Mouse (Mus musculus): ENCODE results near the gene Ctsw. TPM values are rescaled to one million over a fixed set of nuclear protein-coding genes. Genes with fewer than 3 reads are reported as not detected.

Ctsw gene
- polyA plus RNA-seq, 1 experiment from 2014 or later: 6.5 TPM

DNA sequence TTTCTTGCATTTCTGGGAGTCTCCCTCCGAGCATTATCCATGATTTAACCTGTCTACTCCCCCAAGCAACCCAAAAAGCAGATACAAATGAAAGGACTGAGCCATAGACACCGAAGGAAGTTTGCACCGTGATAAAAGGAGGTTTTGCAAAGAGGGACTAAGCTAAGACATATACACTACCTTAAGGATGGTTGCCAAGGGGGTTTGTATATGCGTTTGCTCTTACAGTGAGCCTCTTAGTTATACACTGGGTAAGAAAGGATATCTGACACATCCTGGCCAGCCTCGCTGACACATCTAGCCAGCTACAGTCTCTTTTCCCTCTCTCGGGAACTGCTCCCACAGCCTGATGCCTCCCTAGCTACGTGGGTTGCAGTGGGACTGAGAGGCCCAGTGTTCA, 34.4 kb downstream of the Ctsw start:
- WGBS: 71% methylated on average over 7 of the region's 7 CpGs
- Histone ChIP-seq H3K9ac (0 out of 2 replicates have a peak overlapping the region, but pooled peaks have one; percentile 10), H3K27me3 (replicated peaks) (no peaks in the 10 kb centered on the region)

DNA sequence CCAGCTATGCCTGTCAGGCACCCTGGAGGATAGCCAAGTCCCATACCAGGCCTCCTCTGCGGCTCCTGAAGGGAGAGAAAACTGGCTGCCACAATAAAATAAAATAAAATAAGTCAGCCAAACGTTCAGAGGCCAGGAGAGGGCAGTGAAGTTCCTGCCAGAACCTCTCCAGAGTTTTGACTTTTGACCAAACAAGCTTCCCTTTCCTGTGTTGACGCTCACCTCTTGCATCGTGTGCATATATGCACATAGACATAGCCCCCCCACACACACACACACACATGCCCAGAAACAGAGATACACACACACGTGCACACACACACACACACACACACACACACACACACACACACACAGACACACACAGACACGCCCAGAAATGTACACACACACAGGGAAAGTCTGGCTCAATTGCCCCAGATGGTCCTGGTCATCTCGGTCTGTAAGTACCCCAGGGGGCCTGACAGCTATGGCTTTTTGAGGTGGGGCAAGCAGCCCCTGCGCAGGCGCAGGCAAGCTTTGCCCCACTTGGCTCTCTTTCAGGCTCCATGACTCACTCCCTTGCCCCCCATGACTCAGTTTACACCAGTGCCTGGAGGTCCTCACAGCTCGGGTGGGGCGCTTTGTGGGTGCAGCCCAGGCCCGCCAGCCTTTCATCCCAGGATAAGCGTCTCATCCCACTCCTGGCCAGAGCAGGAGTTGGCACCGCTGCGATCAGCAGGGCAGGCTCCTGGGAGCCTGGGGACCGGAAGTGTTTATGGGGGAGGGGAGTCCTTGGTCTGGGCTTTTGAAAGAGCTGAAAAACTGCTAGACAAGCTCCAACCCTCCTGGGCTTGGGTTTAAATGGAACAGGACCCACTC, 35.1 kb downstream of the Ctsw start:
- no peaks in the 10 kb centered on the region for H3K27me3 ChIP-seq (replicated peaks)
- H3K9ac ChIP-seq: peak overlapping the region; percentile 10; the same call in 1 of the 2 replicates
- WGBS: 13% methylated on average over 16 of the region's 16 CpGs
- H3K36me3 ChIP-seq (replicated peaks): no peaks in the 10 kb centered on the region
- H3K27ac ChIP-seq: no peak overlapping the region; the same call in 1 of the 2 replicates
- peaks cover 12% of the 10 kb centered on the region for H3K4me1 ChIP-seq
- H3K4me2 ChIP-seq: peak overlapping the region; percentile 46
- ATAC-seq (replicated peaks): no peak
- H3K4me3 ChIP-seq: peak overlapping the region; percentile 13; the same call in 1 of the 2 replicates
- no peaks in the 10 kb centered on the region for H3K9me3 ChIP-seq

More for the DNA sequence above, 34.4 kb downstream of the Ctsw start:
- Histone ChIP-seq H3K4me3 (no peak overlapping the region), H3K4me1 (peaks cover 12% of the 10 kb centered on the region), H3K9me3 (no peaks in the 10 kb centered on the region), H3K4me2 (peak overlapping the region; percentile 46; the same call in 1 of the 2 replicates), H3K36me3 (replicated peaks) (no peaks in the 10 kb centered on the region), H3K27ac (no peak overlapping the region)
- ATAC-seq (replicated peaks): no peak

DNA sequence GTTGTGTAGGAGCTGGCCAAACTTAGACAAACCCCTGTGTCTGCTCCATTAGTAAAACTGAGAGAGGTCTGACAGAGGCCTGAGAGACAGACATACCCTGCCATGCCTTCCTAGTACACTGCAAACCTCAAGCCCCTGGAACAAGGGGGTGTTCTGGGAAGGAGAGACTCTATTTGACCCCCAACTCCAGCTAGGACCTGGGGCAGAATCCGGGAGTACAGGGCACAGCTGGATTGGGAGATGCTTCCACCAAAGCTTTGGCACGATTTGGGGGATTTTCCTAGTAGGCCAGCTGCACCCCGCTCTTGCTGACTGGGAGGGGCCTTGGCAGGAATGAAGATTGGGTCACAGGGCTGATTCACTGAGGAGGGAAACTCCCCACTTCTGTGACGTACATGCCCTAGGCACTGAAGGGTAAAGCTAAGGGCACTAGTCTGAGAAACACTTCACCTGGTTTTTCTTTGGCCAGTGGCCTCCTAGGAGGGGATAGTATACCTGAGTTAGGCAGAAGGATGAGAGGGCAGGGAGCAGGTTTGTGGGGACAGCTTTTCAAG, 36.3 kb downstream of the Ctsw start:
- Histone ChIP-seq H3K4me2 (no peak overlapping the region), H3K9ac (no peak overlapping the region), H3K27me3 (replicated peaks) (no peaks in the 10 kb centered on the region), H3K4me1 (peaks cover 16% of the 10 kb centered on the region), H3K9me3 (no peaks in the 10 kb centered on the region), H3K4me3 (no peak overlapping the region), H3K27ac (no peak overlapping the region), H3K36me3 (replicated peaks) (peaks cover 1% of the 10 kb centered on the region; the same call in 1 of the 2 replicates)
- no peak for ATAC-seq (replicated peaks)
- 79% methylated on average over 4 of the region's 4 CpGs for WGBS

DNA sequence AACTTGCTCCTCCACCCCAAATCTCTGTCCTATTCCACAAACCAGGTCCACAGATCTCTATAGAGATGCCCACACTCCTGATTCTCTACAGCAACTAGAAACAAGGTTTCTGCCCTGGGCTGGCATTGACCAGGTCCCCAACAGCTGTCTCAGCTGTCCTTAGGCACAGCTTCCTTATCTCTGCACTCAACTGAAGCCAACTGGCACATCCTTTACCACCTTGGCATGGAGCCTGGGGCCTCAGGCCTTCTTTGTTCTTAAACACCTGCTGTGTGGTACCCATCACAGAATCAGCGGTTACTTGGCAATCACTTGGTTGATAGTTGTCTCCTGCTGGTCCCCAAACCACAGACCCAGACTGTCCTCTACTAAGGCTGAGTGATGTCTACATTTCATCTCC, 37.9 kb downstream of the Ctsw start:
- Histone ChIP-seq H3K9me3 (no peaks in the 10 kb centered on the region), H3K27ac (no peak overlapping the region), H3K27me3 (replicated peaks) (no peaks in the 10 kb centered on the region), H3K4me1 (peaks cover 30% of the 10 kb centered on the region), H3K36me3 (replicated peaks) (peaks cover 10% of the 10 kb centered on the region; the same call in 1 of the 2 replicates), H3K4me2 (no peak overlapping the region), H3K9ac (no peak overlapping the region), H3K4me3 (no peak overlapping the region)
- WGBS: 84% methylated on average over 1 of the region's 1 CpGs
- no peak for ATAC-seq (replicated peaks)

DNA sequence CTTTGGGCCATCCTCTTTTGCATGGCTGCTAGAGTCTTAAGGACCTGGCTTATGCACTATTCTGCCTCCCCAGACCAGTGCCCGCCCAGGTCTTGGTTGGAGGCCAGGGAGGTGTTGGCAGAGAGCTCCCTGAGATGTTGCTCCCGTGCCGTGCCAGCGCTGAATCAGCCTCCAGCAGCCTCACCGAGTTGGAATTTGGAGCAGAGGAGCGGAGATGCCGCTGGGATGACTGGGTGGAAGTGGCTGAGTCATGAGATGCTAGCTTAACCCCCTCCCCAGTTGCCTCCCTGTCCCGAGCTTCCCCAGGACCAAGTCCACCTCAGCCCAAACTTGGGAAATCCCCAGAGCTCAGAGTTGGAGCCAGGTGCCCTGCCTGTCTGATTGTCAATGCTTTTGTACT, 38.5 kb downstream of the Ctsw start:
- Histone ChIP-seq H3K9ac (no peak overlapping the region), H3K4me1 (peaks cover 30% of the 10 kb centered on the region), H3K4me2 (no peak overlapping the region), H3K27me3 (replicated peaks) (no peaks in the 10 kb centered on the region), H3K36me3 (replicated peaks) (peaks cover 10% of the 10 kb centered on the region; the same call in 1 of the 2 replicates), H3K9me3 (no peaks in the 10 kb centered on the region), H3K4me3 (no peak overlapping the region), H3K27ac (no peak overlapping the region)
- ATAC-seq (replicated peaks): no peak
- 76% methylated on average over 8 of the region's 8 CpGs for WGBS

DNA sequence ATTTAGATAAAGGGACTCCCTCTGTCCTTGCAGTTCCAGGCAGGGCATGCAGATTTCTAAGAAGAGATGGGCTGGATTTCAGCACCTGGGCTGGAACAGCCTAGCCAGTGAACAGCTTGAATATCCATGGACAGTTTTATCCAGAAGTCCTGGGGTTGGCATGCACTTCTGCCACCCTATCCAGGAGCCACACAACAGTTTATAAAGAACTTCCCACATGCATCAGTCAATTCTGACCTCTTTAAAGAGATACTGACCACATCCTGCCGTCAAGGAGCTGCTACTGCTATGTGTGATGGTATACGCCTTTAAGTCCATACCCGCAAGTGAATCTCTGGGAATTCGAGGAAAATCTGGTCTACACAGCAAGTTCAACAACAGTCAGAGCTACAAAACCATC, 39.1 kb downstream of the Ctsw start:
- Histone ChIP-seq H3K4me3 (no peak overlapping the region), H3K27ac (no peak overlapping the region), H3K27me3 (replicated peaks) (no peaks in the 10 kb centered on the region), H3K4me1 (peaks cover 30% of the 10 kb centered on the region), H3K9me3 (no peaks in the 10 kb centered on the region), H3K36me3 (replicated peaks) (peaks cover 10% of the 10 kb centered on the region; the same call in 1 of the 2 replicates), H3K9ac (no peak overlapping the region), H3K4me2 (no peak overlapping the region)
- ATAC-seq (replicated peaks): no peak
- 88% methylated on average over 4 of the region's 4 CpGs for whole genome bisulfite sequencing

DNA sequence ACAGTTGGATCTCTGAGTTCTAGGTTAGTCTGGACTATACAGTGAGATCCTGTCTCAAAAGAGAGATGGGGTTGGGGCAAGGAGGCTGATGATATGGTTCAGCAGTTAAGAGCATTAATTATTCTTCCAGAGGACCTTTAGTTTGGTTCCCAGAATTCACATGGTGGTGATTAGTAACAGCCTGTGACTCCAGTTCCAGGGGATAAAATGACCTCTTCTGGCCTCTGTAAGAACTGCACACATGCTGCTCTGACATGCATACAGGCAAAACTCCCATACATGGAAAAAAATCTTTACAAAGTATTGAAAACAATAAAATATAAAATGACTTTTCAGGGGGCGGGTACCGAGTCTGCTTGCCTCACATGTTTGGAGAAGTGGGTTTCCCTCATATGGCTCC, 40.2 kb downstream of the Ctsw start:
- Histone ChIP-seq H3K4me2 (no peak overlapping the region), H3K27me3 (replicated peaks) (no peaks in the 10 kb centered on the region), H3K9ac (no peak overlapping the region), H3K27ac (no peak overlapping the region), H3K4me1 (peaks cover 30% of the 10 kb centered on the region), H3K36me3 (replicated peaks) (peaks cover 10% of the 10 kb centered on the region; the same call in 1 of the 2 replicates), H3K9me3 (no peaks in the 10 kb centered on the region), H3K4me3 (no peak overlapping the region)
- WGBS: 94% methylated on average over 2 of the region's 2 CpGs
- ATAC-seq (replicated peaks): no peak

DNA sequence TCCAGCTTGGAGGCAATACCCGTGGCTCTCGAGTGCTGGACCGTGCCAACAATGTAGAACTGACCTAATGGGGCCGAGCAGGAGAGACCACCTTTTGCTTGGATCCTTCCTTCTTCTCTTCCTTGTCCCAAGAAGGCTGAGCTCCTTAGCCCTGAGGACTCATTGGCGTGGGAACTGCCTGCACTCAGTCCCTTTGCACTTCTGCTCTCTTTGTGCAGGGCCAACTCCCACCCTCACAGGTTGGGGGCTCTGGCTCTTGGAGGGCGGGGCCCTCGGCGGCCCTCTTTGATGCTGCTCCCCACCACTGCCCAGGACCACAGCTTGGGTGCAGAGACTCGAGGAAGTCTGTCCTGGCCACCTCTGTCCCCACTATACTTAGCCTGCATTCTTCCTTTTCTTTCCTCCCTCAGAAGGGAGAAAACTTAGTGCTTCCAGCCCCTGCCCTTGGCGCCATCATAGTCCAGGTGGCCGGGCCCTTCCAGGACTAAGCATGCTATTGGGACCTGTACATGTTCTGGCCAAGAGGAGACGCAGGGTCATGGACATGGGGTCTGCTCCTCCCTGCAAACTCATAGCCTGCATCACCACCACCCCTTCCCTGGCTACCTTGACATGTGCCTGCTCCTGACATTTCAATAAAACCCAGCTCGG, 41.5 kb downstream of the Ctsw start:
- ATAC-seq (replicated peaks): no peak
- Histone ChIP-seq H3K4me2 (peak overlapping the region; percentile 84; the same call in 1 of the 2 replicates), H3K4me3 (peak overlapping the region; percentile 64; the same call in 1 of the 2 replicates), H3K36me3 (replicated peaks) (peaks cover 10% of the 10 kb centered on the region; the same call in 1 of the 2 replicates), H3K27me3 (replicated peaks) (no peaks in the 10 kb centered on the region), H3K27ac (no peak overlapping the region), H3K9me3 (no peaks in the 10 kb centered on the region), H3K4me1 (peaks cover 39% of the 10 kb centered on the region), H3K9ac (no peak overlapping the region)
- 93% methylated on average over 13 of the region's 13 CpGs for WGBS

DNA sequence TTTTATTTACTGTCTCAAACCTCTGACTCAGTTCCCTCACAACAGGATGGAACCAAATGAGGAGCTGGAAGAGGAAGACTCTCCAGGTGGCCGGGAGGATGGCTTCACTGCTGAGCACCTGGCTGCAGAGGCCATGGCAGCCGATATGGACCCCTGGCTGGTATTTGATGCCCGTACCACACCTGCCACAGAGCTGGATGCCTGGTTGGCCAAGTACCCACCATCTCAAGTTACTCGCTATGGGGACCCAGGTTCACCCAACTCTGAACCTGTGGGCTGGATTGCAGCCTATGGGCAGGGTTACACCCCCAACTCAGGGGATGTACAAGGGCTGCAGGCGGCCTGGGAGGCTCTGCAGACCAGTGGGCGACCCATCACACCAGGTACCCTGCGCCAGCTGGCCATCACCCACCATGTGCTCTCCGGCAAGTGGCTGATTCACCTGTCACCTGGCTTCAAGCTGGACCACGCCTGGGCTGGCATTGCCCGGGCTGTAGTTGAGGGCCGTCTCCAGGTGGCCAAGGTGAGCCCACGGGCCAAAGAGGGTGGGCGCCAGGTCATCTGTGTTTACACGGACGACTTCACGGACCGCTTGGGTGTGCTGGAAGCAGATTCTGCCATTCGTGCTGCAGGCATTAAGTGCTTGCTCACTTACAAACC, 42.3 kb downstream of the Ctsw start:
- Histone ChIP-seq H3K4me2 (peak overlapping the region; percentile 84), H3K4me1 (peaks cover 39% of the 10 kb centered on the region), H3K27me3 (replicated peaks) (no peaks in the 10 kb centered on the region), H3K9ac (peak overlapping the region; percentile 85), H3K36me3 (replicated peaks) (peaks cover 10% of the 10 kb centered on the region; the same call in 1 of the 2 replicates), H3K4me3 (peak overlapping the region; percentile 64), H3K27ac (peak overlapping the region; percentile 88), H3K9me3 (no peaks in the 10 kb centered on the region)
- no peak for ATAC-seq (replicated peaks)
- 89% methylated on average over 18 of the region's 18 CpGs for WGBS

DNA sequence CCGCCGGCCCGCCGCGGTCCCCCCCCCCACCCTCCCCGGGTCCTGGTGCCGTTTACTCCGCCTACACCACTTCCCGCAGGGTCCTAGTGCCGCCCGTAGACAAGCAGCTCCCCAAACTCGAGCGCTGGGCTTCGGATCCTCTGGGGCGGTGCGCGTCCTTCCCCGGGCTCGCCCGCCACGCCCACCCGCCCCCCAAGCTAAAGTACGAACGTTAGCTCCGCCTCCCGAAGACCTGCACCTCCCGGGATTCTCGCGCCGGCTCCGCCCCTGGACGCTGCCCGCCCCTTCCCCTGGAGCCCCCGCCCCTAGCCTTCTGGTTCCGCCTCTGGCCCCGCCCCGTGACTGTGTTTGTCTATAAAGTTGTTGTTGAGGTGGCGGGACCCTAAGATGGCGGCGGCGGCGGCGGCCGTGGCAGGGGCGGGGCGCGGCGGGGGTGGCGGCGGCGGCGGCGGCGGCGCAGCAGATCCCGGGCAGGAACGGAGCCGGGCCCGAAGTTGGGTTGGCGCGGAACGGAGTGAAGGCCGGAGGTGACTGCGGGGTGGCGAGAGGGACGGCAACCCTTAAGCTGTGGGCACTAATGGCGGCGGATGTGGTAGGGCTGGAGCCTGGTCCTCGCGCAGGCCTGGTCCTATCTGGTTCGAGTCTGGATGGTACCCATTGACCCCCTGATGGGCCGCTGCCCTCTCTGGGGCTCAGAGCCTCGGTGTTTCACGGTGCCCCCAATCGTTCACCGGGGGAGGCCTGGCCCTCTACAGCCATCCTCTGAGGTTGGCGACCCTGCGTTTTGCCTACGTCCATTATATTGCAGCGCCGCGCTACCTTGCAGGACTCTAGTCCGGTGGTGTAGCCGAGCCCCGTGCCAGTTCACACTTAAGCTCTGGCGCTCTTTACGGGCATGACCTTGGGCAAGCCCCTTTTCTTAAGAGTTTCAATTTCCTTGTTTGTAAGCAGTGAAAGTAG, 43.2 kb downstream of the Ctsw start, which contains the start of the genes Drap1 and AI837181:
Gene Drap1, minus strand, starts transcription at position 198 of the 960 bp plus-strand sequence.
Gene AI837181, plus strand, starts transcription at position 363 of the 960 bp plus-strand sequence.
- peak within 1 kb of the TSS; percentile 64 for H3K4me3 ChIP-seq
- H3K4me1 ChIP-seq: peaks cover 39% of the 10 kb centered on the region
- peak within 1 kb of the TSS; percentile 85 for H3K9ac ChIP-seq
- under 1% methylated on average over 79 of the region's 87 CpGs for WGBS
- H3K9me3 ChIP-seq: no peaks in the 10 kb centered on the region
- ATAC-seq (replicated peaks): peak; percentile 93
- H3K27me3 ChIP-seq (replicated peaks): no peaks in the 10 kb centered on the region
- peak within 1 kb of the TSS; percentile 84 for H3K4me2 ChIP-seq
- H3K36me3 ChIP-seq (replicated peaks): peaks cover 14% of the 10 kb centered on the region; the same call in 1 of the 2 replicates
- H3K27ac ChIP-seq: peak within 1 kb of the TSS; percentile 88

Measured in midbrain, embryonic 15.5 days (tissue).